Mouse (Mus musculus) forebrain, postnatal 0 days (tissue): Measurements from ENCODE around the gene Eps8. TPM values are rescaled to one million over a fixed set of nuclear protein-coding genes. Genes with fewer than 3 reads are reported as not detected.

Experiments
- ATAC-seq: fragments of 200-750 bp; cut with Nextera tagmentation; 2 replicates; pipeline ENCODE4 v1.8.0; 2017; ENCODE audit warnings: mild to moderate bottlenecking, moderate library complexity
- DNase-seq: peaks from one replicate; pipeline ENCODE4 v3.0.0-alpha.2; 2015
- H3K27ac ChIP-seq: fragments of 300-500 bp; sonication (generic); 2 replicates; pipeline ENCODE4 v1.5.1; 2014; ENCODE audit warnings: low read depth, mild to moderate bottlenecking, antibody characterized with exemption, low read length, moderate library complexity, mixed read lengths
- H3K27me3 ChIP-seq: fragments of 300-500 bp; sonication (generic); 2 replicates; pipeline ENCODE4 v1.6.1; 2014; ENCODE audit warnings: mild to moderate bottlenecking, low read length, mixed read lengths; ENCODE audit not compliant: insufficient read depth
- H3K36me3 ChIP-seq: fragments of 300-500 bp; sonication (generic); 2 replicates; pipeline ENCODE4 v1.6.1; 2014; ENCODE audit warnings: mild to moderate bottlenecking, moderate library complexity; ENCODE audit not compliant: insufficient read depth
- H3K4me1 ChIP-seq: fragments of 300-500 bp; sonication (generic); 2 replicates; pipeline ENCODE4 v1.6.1; 2014; ENCODE audit warnings: antibody characterized with exemption; ENCODE audit not compliant: insufficient read depth
- H3K4me2 ChIP-seq: fragments of 300-500 bp; sonication (generic); 2 replicates; pipeline ENCODE4 v1.6.1; 2014; ENCODE audit warnings: low read depth, mild to moderate bottlenecking, moderate library complexity
- H3K4me3 ChIP-seq: fragments of 300-500 bp; sonication (generic); 2 replicates; pipeline ENCODE4 v1.5.1; 2014; ENCODE audit warnings: low read depth, low read length, mixed read lengths
- H3K9ac ChIP-seq: fragments of 300-500 bp; sonication (generic); 2 replicates; pipeline ENCODE4 v1.6.1; 2014; ENCODE audit warnings: mild to moderate bottlenecking
- H3K9me3 ChIP-seq: fragments of 300-500 bp; sonication (generic); 2 replicates; pipeline ENCODE4 v1.6.1; 2016; ENCODE audit warnings: low read length
- CTCF ChIP-seq: sonication (generic); IDR thresholded peaks from 2 replicates; pipeline ENCODE4 v1.5.1; 2016; ENCODE audit warnings: antibody characterized with exemption, control low read depth, low read depth
- WGBS: fragments of 180-500 bp; shearing (Covaris S2); extraction: QIAGEN DNeasy Blood & Tissue Kit; methylation state at CpG from one replicate; pipeline ENCODE4 v1.1.7; 2014; 5-methylcytosine and 5-hydroxymethylcytosine counted together
- polyA plus RNA-seq: library from polyadenylated mRNA; unstranded; fragments of >200 nt; fragmentation: Nextera tagmentation; extraction: Ambion mirVana; gene quantifications from 2 replicates; pipeline ENCODE4 v1.2.1, GENCODE M21; 2015
- total RNA-seq: library from RNA; depleted of rRNA; stranded (reverse); fragments of >200 nt; gene quantifications from 2 replicates; pipeline ENCODE4 v1.2.3, GENCODE M21; 2014

The Eps8 gene
- total and polyA plus RNA-seq, 2 experiments from 2014 or later, result 23.7 to 26.0 TPM

DNA sequence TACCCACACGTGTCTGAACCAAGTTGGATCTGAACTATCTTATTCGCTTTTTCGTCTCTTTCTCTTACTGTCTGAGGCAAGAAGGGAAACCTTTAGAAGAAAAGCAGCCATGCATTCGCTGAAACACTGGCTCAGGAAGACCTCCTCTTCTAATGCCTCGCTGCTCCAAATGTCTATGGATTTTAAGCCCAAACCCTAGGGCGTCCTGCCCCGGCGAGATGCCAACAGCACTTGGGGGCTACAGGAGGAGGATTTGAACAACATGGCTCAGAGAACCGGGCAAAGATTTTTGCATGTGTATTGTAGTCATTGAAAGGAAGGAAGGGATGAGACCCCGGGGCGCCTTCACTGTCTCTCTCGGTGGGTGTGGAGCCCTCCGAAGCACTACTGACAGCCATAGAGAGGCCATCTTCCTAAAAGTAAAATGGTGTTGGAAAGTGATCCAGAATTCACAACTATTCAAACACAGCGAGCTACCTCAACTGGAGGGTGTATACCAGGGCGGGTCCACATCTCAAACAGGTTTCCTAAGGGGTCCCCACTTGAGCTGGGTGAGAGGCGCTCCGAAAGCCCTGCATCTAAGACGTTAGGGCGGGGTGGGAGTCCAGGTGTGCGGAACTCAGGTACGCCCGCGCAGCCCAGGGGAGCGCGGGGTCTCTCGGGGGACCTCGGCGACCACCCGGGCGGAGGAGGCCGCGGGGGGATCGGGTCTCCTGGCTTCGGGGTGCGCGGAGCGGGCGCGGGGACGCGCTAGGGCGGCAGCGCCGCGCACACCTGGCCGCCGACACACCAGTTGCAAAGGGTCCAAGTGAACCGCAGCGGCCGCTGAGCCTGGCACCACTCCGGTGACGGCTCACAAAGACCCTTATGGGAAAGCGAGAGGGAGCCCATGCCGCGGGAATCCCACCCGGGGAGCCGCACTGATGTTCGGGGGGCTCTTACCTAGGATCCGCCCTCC is 6.3 kb downstream of the Eps8 start:
- Histone ChIP-seq H3K9ac (peak overlapping the region; percentile 71), H3K9me3 (no peaks in the 10 kb centered on the region), H3K27me3 (no peaks in the 10 kb centered on the region), H3K4me2 (peak overlapping the region; percentile 80), H3K36me3 (no peaks in the 10 kb centered on the region), H3K4me1 (no peaks in the 10 kb centered on the region), H3K27ac (peak overlapping the region; percentile 35; the same call in 1 of the 2 replicates), H3K4me3 (peak overlapping the region; percentile 84)
- TF ChIP-seq CTCF, result no peak
- WGBS, result 2% methylated on average over 59 of the region's 59 CpGs
- ATAC-seq (peak; percentile 30), DNase-seq (peak; percentile 55)

DNA sequence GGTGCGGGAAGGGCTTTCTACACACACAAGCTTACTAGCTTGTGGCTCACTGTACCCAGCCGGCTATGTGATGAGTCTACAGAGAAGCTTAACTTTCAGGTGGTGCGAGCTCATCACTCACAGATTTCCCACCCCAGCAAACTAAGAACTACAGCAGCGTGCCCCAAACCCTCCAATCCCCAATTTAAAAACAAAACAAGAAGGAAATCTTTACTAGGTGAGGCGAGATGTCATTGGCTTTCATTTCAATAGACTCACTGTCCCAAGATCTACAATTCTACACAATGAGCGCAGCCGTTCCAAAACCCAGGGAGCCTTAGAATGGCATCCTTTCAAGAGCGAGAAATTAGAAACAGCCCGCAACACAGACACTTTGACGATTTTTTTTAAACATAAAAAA is 7.0 kb downstream of the Eps8 start:
- Histone ChIP-seq H3K4me1 (no peaks in the 10 kb centered on the region), H3K9me3 (no peaks in the 10 kb centered on the region), H3K9ac (no peak overlapping the region), H3K4me2 (peak overlapping the region; percentile 80), H3K27me3 (no peaks in the 10 kb centered on the region), H3K36me3 (no peaks in the 10 kb centered on the region), H3K4me3 (peak overlapping the region; percentile 84), H3K27ac (0 out of 2 replicates have a peak overlapping the region, but pooled peaks have one; percentile 35)
- WGBS, result 10% methylated on average over 10 of the region's 10 CpGs
- DNase-seq (no peak), ATAC-seq (no peak)
- TF ChIP-seq CTCF, result no peak

DNA sequence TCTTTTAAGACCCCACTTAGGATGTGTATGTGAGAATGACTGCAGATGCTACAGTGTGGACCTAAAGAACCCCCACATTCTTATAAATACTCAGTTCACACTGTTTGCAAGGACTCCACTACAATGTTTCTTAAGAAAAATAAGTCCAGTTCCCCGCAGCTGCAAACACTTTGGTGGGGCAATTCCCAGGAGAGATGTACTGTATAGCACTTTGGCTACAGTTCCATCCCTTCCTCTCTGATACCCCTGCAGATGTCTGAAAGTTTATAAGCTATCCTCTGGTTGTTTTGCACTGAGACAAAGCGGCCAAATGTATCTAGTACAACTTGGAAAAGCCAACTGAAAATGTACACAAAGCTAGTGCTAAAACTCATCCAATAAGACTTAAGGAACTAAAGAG is 8.0 kb downstream of the Eps8 start:
- Histone ChIP-seq H3K4me1 (no peaks in the 10 kb centered on the region), H3K4me3 (no peak overlapping the region), H3K27me3 (no peaks in the 10 kb centered on the region), H3K9ac (no peak overlapping the region), H3K9me3 (no peaks in the 10 kb centered on the region), H3K4me2 (no peak overlapping the region), H3K27ac (no peak overlapping the region), H3K36me3 (no peaks in the 10 kb centered on the region)
- ATAC-seq, result no peak
- TF ChIP-seq CTCF, result no peak
- DNase-seq, result no peak
- 84% methylated on average over 2 of the region's 2 CpGs for WGBS

DNA sequence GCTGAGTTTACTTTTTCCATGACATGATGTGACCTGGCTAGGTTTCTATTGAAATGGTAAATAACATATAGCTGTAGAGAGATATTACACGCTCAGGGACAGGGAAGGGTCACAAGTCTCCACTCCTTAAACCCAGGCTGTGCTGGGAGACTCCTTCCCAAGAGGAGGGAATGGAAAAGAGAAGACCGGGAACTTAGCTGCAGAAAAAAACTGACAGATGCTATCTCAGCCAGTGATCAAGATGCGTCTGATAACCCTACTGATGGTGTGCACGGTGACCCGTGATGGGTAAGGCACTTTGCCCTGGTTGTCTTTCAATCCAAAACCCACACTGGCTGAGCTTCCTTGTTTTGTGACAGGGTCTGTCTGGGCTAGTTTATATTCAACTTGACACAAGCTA is 9.8 kb downstream of the Eps8 start:
- Histone ChIP-seq H3K4me2 (no peak overlapping the region), H3K27me3 (no peaks in the 10 kb centered on the region), H3K4me1 (no peaks in the 10 kb centered on the region), H3K27ac (no peak overlapping the region), H3K36me3 (no peaks in the 10 kb centered on the region), H3K4me3 (no peak overlapping the region), H3K9ac (no peak overlapping the region), H3K9me3 (no peaks in the 10 kb centered on the region)
- ATAC-seq (no peak), DNase-seq (no peak)
- 89% methylated on average over 5 of the region's 5 CpGs for WGBS
- no peak for TF ChIP-seq CTCF

DNA sequence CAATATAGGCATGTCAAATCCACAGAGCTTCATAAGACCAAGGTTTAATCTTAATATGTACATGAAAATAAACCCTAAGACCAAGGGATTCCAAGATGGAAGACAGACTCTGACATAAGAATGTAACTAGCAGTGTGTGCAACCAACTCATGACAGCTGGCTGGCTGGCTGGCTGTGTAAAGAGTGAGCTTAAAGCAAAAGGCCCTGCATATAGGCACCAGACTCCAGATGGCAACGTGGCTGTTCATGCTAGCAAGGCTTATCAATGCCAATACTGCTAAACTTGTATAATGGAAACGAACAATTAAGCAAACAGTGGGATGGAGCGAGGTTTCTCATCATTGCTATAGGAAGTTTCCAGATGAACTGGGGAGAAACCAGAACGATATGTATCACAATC is 10.9 kb downstream of the Eps8 start:
- no peaks in the 10 kb centered on the region for H3K36me3 ChIP-seq
- ATAC-seq (peak; percentile 68; the same call in 1 of the 2 replicates), DNase-seq (peak; percentile 43)
- H3K4me2 ChIP-seq, result no peak overlapping the region
- H3K27me3 ChIP-seq, result no peaks in the 10 kb centered on the region
- no peak overlapping the region for H3K9ac ChIP-seq
- WGBS, result 64% methylated on average over 4 of the region's 4 CpGs
- no peaks in the 10 kb centered on the region for H3K4me1 ChIP-seq
- H3K4me3 ChIP-seq, result no peak overlapping the region
- no peak for TF ChIP-seq CTCF
- no peaks in the 10 kb centered on the region for H3K9me3 ChIP-seq
- H3K27ac ChIP-seq, result no peak overlapping the region

DNA sequence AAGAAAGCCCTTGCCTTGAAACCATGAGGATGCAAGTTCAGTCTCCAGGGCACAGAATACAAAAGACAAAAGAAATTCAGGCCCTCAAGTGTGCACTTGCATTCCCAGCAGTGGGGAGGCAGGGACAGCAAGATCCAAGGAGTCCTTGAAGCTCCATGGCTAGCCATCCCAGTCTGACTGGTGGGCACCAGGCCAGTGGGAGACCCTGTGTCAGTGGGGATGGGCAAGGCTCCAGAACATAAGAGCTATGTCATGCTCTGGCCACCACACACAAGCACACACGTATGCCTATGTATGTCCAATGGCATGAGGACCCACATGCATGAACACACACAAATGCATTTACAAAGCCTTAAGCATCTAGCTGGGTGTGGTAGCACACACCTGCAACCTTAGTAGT is 13.0 kb downstream of the Eps8 start:
- TF ChIP-seq CTCF, result no peak
- 79% methylated on average over 1 of the region's 1 CpGs for WGBS
- DNase-seq, result no peak

DNA sequence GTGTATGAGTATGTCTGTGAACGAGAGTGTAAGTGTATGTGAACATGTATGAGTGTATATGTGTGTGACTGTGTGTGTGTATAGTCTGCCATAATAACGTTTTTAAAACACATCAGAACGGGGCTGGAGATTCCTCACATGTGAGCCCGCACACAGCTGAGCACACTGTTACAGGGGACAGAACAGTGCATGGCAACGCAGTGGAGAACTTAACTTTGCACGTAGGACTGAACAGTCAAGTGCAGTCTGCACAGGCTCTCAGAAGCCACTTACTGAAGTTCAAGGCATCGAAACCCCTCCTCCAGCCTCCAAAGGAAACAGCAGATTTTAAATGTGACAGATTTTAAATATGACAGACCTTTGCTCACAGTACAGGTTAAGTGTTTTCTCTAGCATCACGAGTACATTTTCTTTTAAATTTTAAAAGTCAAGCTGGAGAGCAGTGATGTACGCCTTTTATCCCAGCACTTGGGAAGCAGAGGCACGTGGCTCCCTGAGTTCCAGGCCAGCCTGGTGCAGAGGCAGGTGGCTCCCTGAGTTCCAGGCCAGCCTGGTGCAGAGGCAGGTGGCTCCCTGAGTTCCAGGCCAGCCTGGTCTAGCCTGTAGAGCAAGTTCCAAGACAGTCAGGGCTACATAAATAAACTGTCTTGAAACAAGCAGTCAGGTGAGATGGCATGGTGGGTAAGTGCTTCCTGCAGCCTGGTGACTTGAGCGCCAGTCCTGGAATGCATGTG is 15.7 kb downstream of the Eps8 start:
- no peak for TF ChIP-seq CTCF
- ATAC-seq, result no peak
- Histone ChIP-seq H3K4me2 (no peak overlapping the region), H3K4me3 (no peak overlapping the region), H3K27me3 (no peaks in the 10 kb centered on the region), H3K9me3 (no peaks in the 10 kb centered on the region), H3K36me3 (no peaks in the 10 kb centered on the region), H3K9ac (no peak overlapping the region), H3K27ac (no peak overlapping the region), H3K4me1 (no peaks in the 10 kb centered on the region)
- DNase-seq, result no peak
- WGBS, result 86% methylated on average over 11 of the region's 11 CpGs

More for the DNA sequence above, 13.0 kb downstream of the Eps8 start:
- Histone ChIP-seq H3K9ac (no peak overlapping the region), H3K4me2 (no peak overlapping the region), H3K9me3 (no peaks in the 10 kb centered on the region), H3K27ac (no peak overlapping the region), H3K36me3 (no peaks in the 10 kb centered on the region), H3K4me1 (no peaks in the 10 kb centered on the region), H3K27me3 (no peaks in the 10 kb centered on the region), H3K4me3 (no peak overlapping the region)
- no peak for ATAC-seq
